Mouse (Mus musculus): ENCODE measurements around the gene Srsf1. TPM values are rescaled to one million over a fixed set of nuclear protein-coding genes. Genes with fewer than 3 reads are reported as not detected.

Gene Srsf1
- polyA plus RNA-seq, 1 experiment: 52.4 TPM

- no peak overlapping the region for H3K27ac ChIP-seq (ENCODE audit: insufficient read depth, low read depth, low read length)
- TF ChIP-seq POLR2A (IDR thresholded peaks at IDR 0.05; ENCODE audit: low read depth, low read length): no peak
- 10% methylated on average over 25 of the region's 25 CpGs for WGBS
Observed at GRCm38 (mm10) chr11:88086737-88087627, 39.8 kb downstream of the Srsf1 start.

GRCm38 (mm10) chr11:88089150-88089549 lies 42.0 kb downstream of the Srsf1 start:
- 65% methylated on average over 5 of the region's 5 CpGs for WGBS
- Histone ChIP-seq H3K27ac (ENCODE audit: insufficient read depth, low read depth, low read length) (no peak overlapping the region), H3K4me1 (ENCODE audit: control insufficient read depth, insufficient read depth, insufficient read length, low read length) (no peaks in the 10 kb centered on the region), H3K36me3 (ENCODE audit: control insufficient read depth, insufficient read depth, low read length) (no peaks in the 10 kb centered on the region), H3K4me3 (ENCODE audit: low read depth, low read length) (no peak overlapping the region), H3K27me3 (ENCODE audit: control insufficient read depth, insufficient read depth, low read length) (no peaks in the 10 kb centered on the region)
- TF ChIP-seq CTCF (IDR thresholded peaks at IDR 0.05; ENCODE audit: extremely low read depth, insufficient read length, insufficient replicate concordance, low read depth, low read length): no peak
- TF ChIP-seq POLR2A (IDR thresholded peaks at IDR 0.05; ENCODE audit: low read depth, low read length): no peak

More at GRCm38 (mm10) chr11:88086737-88087627, 39.8 kb downstream of the Srsf1 start:
- H3K36me3 ChIP-seq (ENCODE audit: control insufficient read depth, insufficient read depth, low read length): peaks cover 7% of the 10 kb centered on the region
- peak overlapping the region; percentile 4; the same call in 1 of the 2 replicates for H3K4me3 ChIP-seq (ENCODE audit: low read depth, low read length)
- H3K27me3 ChIP-seq (ENCODE audit: control insufficient read depth, insufficient read depth, low read length): no peaks in the 10 kb centered on the region
- no peaks in the 10 kb centered on the region for H3K4me1 ChIP-seq (ENCODE audit: control insufficient read depth, insufficient read depth, insufficient read length, low read length)

GRCm38 (mm10) chr11:88090293-88090692 lies 43.1 kb downstream of the Srsf1 start:
- H3K27ac ChIP-seq (ENCODE audit: insufficient read depth, low read depth, low read length): no peak overlapping the region
- H3K4me3 ChIP-seq (ENCODE audit: low read depth, low read length): no peak overlapping the region
- WGBS: 78% methylated on average over 5 of the region's 5 CpGs
- no peaks in the 10 kb centered on the region for H3K27me3 ChIP-seq (ENCODE audit: control insufficient read depth, insufficient read depth, low read length)
- H3K36me3 ChIP-seq (ENCODE audit: control insufficient read depth, insufficient read depth, low read length): no peaks in the 10 kb centered on the region
- TF ChIP-seq CTCF (IDR thresholded peaks at IDR 0.05; ENCODE audit: extremely low read depth, insufficient read length, insufficient replicate concordance, low read depth, low read length): no peak
- TF ChIP-seq POLR2A (IDR thresholded peaks at IDR 0.05; ENCODE audit: low read depth, low read length): no peak
- no peaks in the 10 kb centered on the region for H3K4me1 ChIP-seq (ENCODE audit: control insufficient read depth, insufficient read depth, insufficient read length, low read length)

- WGBS: 69% methylated on average over 1 of the region's 1 CpGs
- no peak overlapping the region for H3K27ac ChIP-seq (ENCODE audit: insufficient read depth, low read depth, low read length)
Observed at GRCm38 (mm10) chr11:88091949-88092348, 44.8 kb downstream of the Srsf1 start.

GRCm38 (mm10) chr11:88097173-88097572 lies 50.0 kb downstream of the Srsf1 start:
- TF ChIP-seq POLR2A (IDR thresholded peaks at IDR 0.05; ENCODE audit: low read depth, low read length) (no peak), CTCF (IDR thresholded peaks at IDR 0.05; ENCODE audit: extremely low read depth, insufficient read length, insufficient replicate concordance, low read depth, low read length) (no peak)
- H3K27me3 ChIP-seq (ENCODE audit: control insufficient read depth, insufficient read depth, low read length): peaks cover 8% of the 10 kb centered on the region
- H3K4me1 ChIP-seq (ENCODE audit: control insufficient read depth, insufficient read depth, insufficient read length, low read length): peaks cover 9% of the 10 kb centered on the region
- no peaks in the 10 kb centered on the region for H3K36me3 ChIP-seq (ENCODE audit: control insufficient read depth, insufficient read depth, low read length)
- H3K27ac ChIP-seq (ENCODE audit: insufficient read depth, low read depth, low read length): peak overlapping the region; percentile 57
- peak overlapping the region; percentile 6; the same call in 1 of the 2 replicates for H3K4me3 ChIP-seq (ENCODE audit: low read depth, low read length)
- 57% methylated on average over 4 of the region's 4 CpGs for WGBS

More at GRCm38 (mm10) chr11:88091949-88092348, 44.8 kb downstream of the Srsf1 start:
- Histone ChIP-seq H3K36me3 (ENCODE audit: control insufficient read depth, insufficient read depth, low read length) (no peaks in the 10 kb centered on the region), H3K4me3 (ENCODE audit: low read depth, low read length) (no peak overlapping the region), H3K4me1 (ENCODE audit: control insufficient read depth, insufficient read depth, insufficient read length, low read length) (no peaks in the 10 kb centered on the region), H3K27me3 (ENCODE audit: control insufficient read depth, insufficient read depth, low read length) (peaks cover under 1% of the 10 kb centered on the region; the same call in 1 of the 2 replicates)
- TF ChIP-seq POLR2A (IDR thresholded peaks at IDR 0.05; ENCODE audit: low read depth, low read length) (no peak), CTCF (IDR thresholded peaks at IDR 0.05; ENCODE audit: extremely low read depth, insufficient read length, insufficient replicate concordance, low read depth, low read length) (no peak)

GRCm38 (mm10) chr11:88098021-88098729 lies 51.0 kb downstream of the Srsf1 start, which contains the start of gene Cuedc1:
Gene Cuedc1, plus strand, starts transcription at chr11:88098058.
- H3K27ac ChIP-seq (ENCODE audit: insufficient read depth, low read depth, low read length): peak within 1 kb of the TSS; percentile 57
- TF ChIP-seq CTCF (IDR thresholded peaks at IDR 0.05; ENCODE audit: extremely low read depth, insufficient read length, insufficient replicate concordance, low read depth, low read length) (no peak; the same call in 1 of the 2 replicates), POLR2A (IDR thresholded peaks at IDR 0.05; ENCODE audit: low read depth, low read length) (no peak)
- WGBS: 26% methylated on average over 17 of the region's 17 CpGs
- H3K4me1 ChIP-seq (ENCODE audit: control insufficient read depth, insufficient read depth, insufficient read length, low read length): peaks cover 9% of the 10 kb centered on the region
- peaks cover 8% of the 10 kb centered on the region for H3K27me3 ChIP-seq (ENCODE audit: control insufficient read depth, insufficient read depth, low read length)
- no peaks in the 10 kb centered on the region for H3K36me3 ChIP-seq (ENCODE audit: control insufficient read depth, insufficient read depth, low read length)
- peak within 1 kb of the TSS; percentile 78 for H3K4me3 ChIP-seq (ENCODE audit: low read depth, low read length)

Data from small intestine, adult 2 months (tissue).